Mouse (Mus musculus) lung, embryonic 16.5 days (tissue): ENCODE results near the gene Daam2. TPM values are rescaled to one million over a fixed set of nuclear protein-coding genes. Genes with fewer than 3 reads are reported as not detected.

Experiments
- polyA plus RNA-seq: library from polyadenylated mRNA; unstranded; fragments of >200 nt; fragmentation: Nextera tagmentation; extraction: Ambion mirVana; gene quantifications from 2 replicates; pipeline ENCODE4 v1.2.1, GENCODE M21; 2015

Daam2 gene
- polyA plus RNA-seq, 1 experiment from 2014 or later, result 16.9 TPM

Other genes starting within 250 kb of the Daam2 start
- gene Mocs1, start 136.0 kb downstream of the Daam2 start, polyA plus RNA-seq, result 9.1 and 9.9 TPM in 2 replicates
- 3.8 and 5.2 TPM in 2 replicates for gene Kif6, start 50.8 kb upstream of the Daam2 start, polyA plus RNA-seq